Mouse (Mus musculus) heart, postnatal 0 days (tissue): Measurements from ENCODE around the gene Vps52. TPM values are rescaled to one million over a fixed set of nuclear protein-coding genes. Genes with fewer than 3 reads are reported as not detected.
A peak's percentile ranks its signal among the peaks of the same experiment; 100 is the strongest.
"Not testable (repeated sequence)": the region's sequence is repeated elsewhere in the genome, so short reads cannot be mapped to it uniquely, and the experiment has no call there.

Experiments used
- ATAC-seq: fragments of 200-750 bp; cut with Nextera tagmentation; 2 replicates; pipeline ENCODE4 v1.8.0; 2017; ENCODE audit warnings: low read depth, moderate number of reproducible peaks, moderate library complexity; ENCODE audit not compliant: insufficient read depth
- DNase-seq: peaks from one replicate; pipeline ENCODE4 v3.0.0-alpha.2; 2016; ENCODE audit warnings: low spot score
- H3K27ac ChIP-seq: fragments of 300-500 bp; sonication (generic); 2 replicates; pipeline ENCODE4 v1.5.1; 2014; ENCODE audit warnings: low read depth, mild to moderate bottlenecking
- H3K27me3 ChIP-seq: fragments of 300-500 bp; sonication (generic); 2 replicates; pipeline ENCODE4 v1.6.1; 2014; ENCODE audit warnings: low read length, mixed read lengths; ENCODE audit not compliant: control insufficient read depth, insufficient read depth
- H3K36me3 ChIP-seq: fragments of 300-500 bp; sonication (generic); replicated peaks from 2 replicates; pipeline ENCODE4 v1.6.1; 2014; ENCODE audit warnings: low read length, mixed read lengths; ENCODE audit not compliant: control insufficient read depth, insufficient read depth
- H3K4me1 ChIP-seq: fragments of 300-500 bp; sonication (generic); 2 replicates; pipeline ENCODE4 v1.6.1; 2014; ENCODE audit warnings: antibody characterized with exemption; ENCODE audit not compliant: control insufficient read depth, insufficient read depth
- H3K4me2 ChIP-seq: fragments of 300-500 bp; sonication (generic); 2 replicates; pipeline ENCODE4 v1.6.1; 2014; ENCODE audit warnings: low read depth, mild to moderate bottlenecking, low read length, moderate library complexity
- H3K4me3 ChIP-seq: fragments of 300-500 bp; sonication (generic); 2 replicates; pipeline ENCODE4 v1.5.1; 2014; ENCODE audit warnings: low read depth, low read length
- H3K9ac ChIP-seq: fragments of 300-500 bp; sonication (generic); replicated peaks from 2 replicates; pipeline ENCODE4 v1.6.1; 2014; ENCODE audit warnings: low read depth, low read length, mixed read lengths
- H3K9me3 ChIP-seq: fragments of 300-500 bp; sonication (generic); replicated peaks from 2 replicates; pipeline ENCODE4 v1.6.1; 2016; ENCODE audit warnings: low read length; ENCODE audit not compliant: control insufficient read depth
- CTCF ChIP-seq: IDR thresholded peaks from 2 replicates; pipeline ENCODE4 v1.5.1; 2016; ENCODE audit warnings: antibody characterized with exemption, control low read depth, low read depth
- EP300 ChIP-seq: IDR thresholded peaks from 2 replicates; pipeline ENCODE4 v1.6.1; 2016; ENCODE audit warnings: antibody characterized with exemption, low read depth
- WGBS: fragments of 180-500 bp; shearing (Covaris S2); extraction: QIAGEN DNeasy Blood & Tissue Kit; methylation state at CpG from one replicate; pipeline ENCODE4 v1.1.7; 2014; 5-methylcytosine and 5-hydroxymethylcytosine counted together
- polyA plus RNA-seq: library from polyadenylated mRNA; unstranded; fragments of >200 nt; fragmentation: Nextera tagmentation; extraction: Ambion mirVana; gene quantifications from 2 replicates; pipeline ENCODE4 v1.2.1, GENCODE M21; 2015
- total RNA-seq: library from RNA; depleted of rRNA; stranded (reverse); fragments of >200 nt; gene quantifications from 2 replicates; pipeline ENCODE4 v1.2.3, GENCODE M21; 2014; ENCODE audit warnings: low replicate concordance

The Vps52 gene
- total and polyA plus RNA-seq, 2 experiments from 2014 or later: 27.8 to 31.8 TPM

DNA sequence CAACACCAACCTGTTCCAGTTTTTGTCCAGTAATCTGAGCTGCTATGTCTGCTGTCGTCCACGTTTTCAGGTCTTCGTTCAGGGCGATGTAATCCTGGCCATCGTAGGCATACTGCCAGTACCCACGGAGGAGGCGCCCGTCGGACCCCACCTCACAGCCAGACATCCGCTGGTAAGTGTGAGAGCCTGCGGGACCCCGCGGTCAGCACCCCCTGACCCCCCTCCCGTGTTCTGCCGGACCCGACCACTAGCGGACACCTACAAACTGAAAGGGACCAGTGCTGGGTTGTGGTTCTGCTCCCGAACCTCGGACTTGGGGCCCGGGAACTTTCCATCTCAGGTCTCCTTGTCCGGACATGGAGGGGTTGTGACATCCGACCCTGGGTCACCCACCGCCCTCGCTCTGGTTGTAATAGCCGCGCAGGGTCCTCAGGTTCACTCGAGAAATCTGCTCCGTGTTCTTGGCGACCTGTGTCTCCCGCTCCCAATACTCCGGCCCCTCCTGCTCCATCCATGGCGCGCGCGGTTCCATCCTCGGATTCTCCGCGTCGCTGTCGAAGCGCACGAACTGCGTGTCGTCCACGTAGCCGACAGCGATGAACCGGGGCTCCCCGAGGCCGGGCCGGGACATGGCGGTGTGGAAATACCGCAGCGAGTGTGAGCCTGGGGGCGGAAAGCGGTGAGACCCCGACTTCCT is 22.4 kb downstream of the Vps52 start:
- H3K27ac ChIP-seq: no peak overlapping the region
- peak overlapping the region; percentile 24; the same call in 1 of the 2 replicates for H3K9ac ChIP-seq
- DNase-seq: no peak
- no peaks in the 10 kb centered on the region for H3K9me3 ChIP-seq
- H3K36me3 ChIP-seq: no peaks in the 10 kb centered on the region
- WGBS: 1% methylated on average over 57 of the region's 57 CpGs
- H3K4me1 ChIP-seq: peaks cover 17% of the 10 kb centered on the region
- no peak for TF ChIP-seq CTCF
- peaks cover 38% of the 10 kb centered on the region for H3K27me3 ChIP-seq
- peak overlapping the region; percentile 47 for H3K4me3 ChIP-seq
- no peak for ATAC-seq
- peak overlapping the region; percentile 69 for H3K4me2 ChIP-seq

DNA sequence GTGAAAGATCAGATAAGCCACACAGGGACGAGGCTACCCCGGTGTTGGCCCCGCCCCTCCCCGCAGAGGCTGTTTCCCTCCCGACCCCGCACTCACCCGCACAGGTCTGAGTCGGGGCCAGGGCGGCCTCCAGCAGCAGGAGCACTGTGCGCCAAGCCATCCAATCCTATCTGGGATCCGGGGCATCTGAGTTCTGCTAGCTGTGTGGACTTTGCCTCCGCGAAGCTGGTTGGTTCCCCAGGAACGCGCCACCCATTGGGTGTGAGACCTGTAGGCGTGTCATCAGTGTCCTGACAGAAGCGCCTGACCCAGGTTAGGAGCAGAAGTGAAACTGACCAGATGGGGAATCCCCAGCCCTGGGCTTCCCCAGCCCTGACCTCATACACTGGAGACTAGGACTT is 23.0 kb downstream of the Vps52 start:
- peaks cover 17% of the 10 kb centered on the region for H3K4me1 ChIP-seq
- H3K9ac ChIP-seq: peak overlapping the region; percentile 24; the same call in 1 of the 2 replicates
- H3K27ac ChIP-seq: no peak overlapping the region
- H3K9me3 ChIP-seq: no peaks in the 10 kb centered on the region
- H3K36me3 ChIP-seq: no peaks in the 10 kb centered on the region
- DNase-seq: peak; percentile 10
- peak overlapping the region; percentile 47 for H3K4me3 ChIP-seq
- H3K27me3 ChIP-seq: peaks cover 38% of the 10 kb centered on the region
- TF ChIP-seq EP300 (no peak), CTCF (no peak)
- 2% methylated on average over 17 of the region's 17 CpGs for WGBS
- ATAC-seq: peak; percentile 62
- H3K4me2 ChIP-seq: peak overlapping the region; percentile 69

DNA sequence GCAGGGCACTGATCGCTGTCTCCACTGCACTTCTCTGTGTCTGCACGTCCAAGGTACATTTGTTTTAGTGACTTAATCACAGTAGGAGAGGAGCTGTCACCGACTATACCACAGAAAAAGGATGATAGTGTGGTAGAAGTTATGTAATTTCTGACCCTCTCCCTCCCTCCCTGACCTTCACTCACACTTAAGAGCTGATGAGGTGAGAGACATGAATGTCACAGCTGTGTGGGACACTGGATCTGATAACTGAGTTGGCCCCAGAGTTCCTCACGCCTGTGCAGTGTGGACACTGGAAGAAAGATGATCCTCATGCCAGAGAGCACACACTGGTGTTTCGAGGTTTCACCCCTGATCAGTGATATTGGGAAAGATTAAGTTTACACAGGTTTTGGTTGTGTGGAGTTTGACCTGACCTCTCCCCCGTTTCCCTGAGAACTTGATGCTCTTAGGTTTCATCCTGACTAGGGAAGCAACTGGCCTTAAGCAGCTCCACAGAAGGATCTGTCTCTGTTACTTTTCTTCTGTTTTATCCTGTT is 24.0 kb downstream of the Vps52 start:
- DNase-seq (no peak), ATAC-seq (no peak)
- H3K4me2 ChIP-seq: no peak overlapping the region
- no peaks in the 10 kb centered on the region for H3K9me3 ChIP-seq
- H3K4me3 ChIP-seq: no peak overlapping the region
- no peak overlapping the region for H3K27ac ChIP-seq
- peaks cover 17% of the 10 kb centered on the region for H3K4me1 ChIP-seq
- H3K27me3 ChIP-seq: peaks cover 38% of the 10 kb centered on the region
- TF ChIP-seq CTCF (no peak), EP300 (no peak)
- 65% methylated on average over 6 of the region's 6 CpGs for WGBS
- no peak overlapping the region for H3K9ac ChIP-seq
- H3K36me3 ChIP-seq: no peaks in the 10 kb centered on the region

DNA sequence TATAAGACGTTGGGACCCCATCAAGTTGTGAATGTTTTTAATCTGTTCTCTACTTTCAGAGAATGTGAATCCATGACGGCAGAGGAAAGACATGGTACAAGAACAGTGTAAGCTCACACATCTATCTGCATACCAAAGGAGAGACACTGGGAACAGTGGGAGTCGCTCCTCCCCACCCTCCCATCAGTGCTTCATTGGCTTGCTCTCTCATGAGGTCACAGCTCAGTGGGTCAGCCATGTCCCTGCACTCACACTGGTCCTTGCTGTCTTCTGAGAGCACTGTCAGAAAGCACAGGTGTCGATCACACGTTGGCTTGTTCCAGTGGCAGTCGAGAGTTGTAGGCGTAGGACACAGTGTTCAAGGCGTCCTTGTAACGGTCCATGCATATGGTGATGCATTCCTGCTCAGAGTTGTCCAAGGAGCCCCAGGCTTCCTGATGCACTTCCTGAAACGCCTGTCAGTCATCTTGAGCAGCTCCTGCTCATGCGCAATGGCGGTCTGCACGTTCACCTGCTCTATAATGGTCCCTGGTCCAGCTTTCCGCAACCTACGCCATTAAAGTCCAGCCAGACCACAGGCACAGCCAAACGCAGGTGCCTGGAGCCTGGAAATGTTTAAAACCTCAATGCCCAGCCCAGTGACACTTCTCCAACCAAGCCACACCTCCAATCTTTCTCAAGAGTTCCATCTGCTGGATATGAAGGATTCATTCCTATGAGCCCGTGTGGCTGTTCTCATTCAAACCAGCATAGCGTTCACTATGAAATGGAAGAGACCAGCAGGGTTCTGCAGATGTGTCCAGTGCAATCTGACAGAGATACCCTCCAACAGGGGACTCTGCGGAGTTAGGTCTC is 24.8 kb downstream of the Vps52 start:
- Histone ChIP-seq H3K36me3 (no peaks in the 10 kb centered on the region), H3K4me3 (no peak overlapping the region), H3K27me3 (peaks cover 38% of the 10 kb centered on the region), H3K9me3 (no peaks in the 10 kb centered on the region), H3K9ac (no peak overlapping the region), H3K4me2 (peak overlapping the region; percentile 58; the same call in 1 of the 2 replicates), H3K4me1 (peaks cover 17% of the 10 kb centered on the region), H3K27ac (peak overlapping the region; percentile 81)
- DNase-seq (no peak), ATAC-seq (no peak)
- TF ChIP-seq EP300: no peak
- no peak for TF ChIP-seq CTCF
- 72% methylated on average over 19 of the region's 19 CpGs for WGBS

DNA sequence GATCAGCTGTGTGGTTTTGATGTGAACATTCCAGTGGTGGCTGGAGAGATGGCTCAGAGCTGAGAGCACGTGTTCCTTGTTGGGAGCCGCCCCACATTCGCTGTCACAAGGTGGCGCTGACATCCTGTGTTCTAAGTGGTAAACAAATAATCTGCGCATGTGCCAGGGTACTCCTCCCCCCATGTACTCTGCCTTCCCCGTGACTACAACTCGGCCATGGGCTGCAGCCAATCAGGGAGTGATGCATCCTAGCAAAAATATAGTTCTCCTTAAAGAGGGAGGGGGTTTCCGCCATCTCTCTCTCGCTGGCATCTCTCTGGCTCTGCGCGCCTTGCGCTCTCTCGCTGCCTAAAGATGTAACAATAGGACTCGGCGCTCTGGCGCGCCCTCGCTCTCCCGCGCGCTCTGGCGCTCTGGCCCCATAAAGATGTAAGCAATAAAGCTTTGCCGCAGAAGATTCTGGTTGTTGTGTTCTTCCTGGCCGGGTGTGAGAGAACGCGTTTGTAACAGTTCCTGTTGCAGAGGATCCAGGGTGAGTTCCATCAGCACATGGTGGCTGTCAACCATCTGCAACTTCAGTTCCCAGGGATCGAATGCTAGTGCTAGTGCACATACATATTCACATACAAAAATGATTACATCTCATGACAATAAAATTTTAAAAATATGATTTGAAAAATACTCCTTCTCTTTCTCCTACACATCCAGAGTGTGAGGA is 25.7 kb downstream of the Vps52 start:
- ATAC-seq: peak; percentile 91
- under 1% methylated on average over 27 of the region's 27 CpGs for WGBS

More for the DNA sequence above, 25.7 kb downstream of the Vps52 start:
- not testable (repeated sequence) for H3K9me3 ChIP-seq, H3K9ac ChIP-seq, H3K36me3 ChIP-seq
- peaks cover 39% of the 10 kb centered on the region for H3K27me3 ChIP-seq
- peaks cover 17% of the 10 kb centered on the region for H3K4me1 ChIP-seq
- H3K4me3 ChIP-seq: peak overlapping the region; percentile 49
- TF ChIP-seq EP300: peak; percentile 87
- peak; percentile 50 for TF ChIP-seq CTCF
- peak overlapping the region; percentile 82 for H3K27ac ChIP-seq
- DNase-seq: peak; percentile 96
- peak overlapping the region; percentile 58 for H3K4me2 ChIP-seq
